Mouse (Mus musculus) kidney, embryonic 15.5 days (tissue): Measurements from ENCODE around the gene Cacna2d2. TPM values are rescaled to one million over a fixed set of nuclear protein-coding genes. Genes with fewer than 3 reads are reported as not detected.

Experiments used
- ATAC-seq: fragments of 200-750 bp; cut with Nextera tagmentation; replicated peaks from 2 replicates; pipeline ENCODE4 v1.8.0; 2017; ENCODE audit warnings: moderate TSS enrichment; ENCODE audit not compliant: low FRiP score
- H3K27ac ChIP-seq: fragments of 300-500 bp; sonication (generic); 2 replicates; pipeline ENCODE4 v1.5.1; 2015; ENCODE audit warnings: mild to moderate bottlenecking, inconsistent platforms
- H3K27me3 ChIP-seq: fragments of 300-500 bp; sonication (generic); 2 replicates; pipeline ENCODE4 v1.6.1; 2015; ENCODE audit warnings: inconsistent platforms
- H3K36me3 ChIP-seq: fragments of 300-500 bp; sonication (generic); 2 replicates; pipeline ENCODE4 v1.6.1; 2015; ENCODE audit warnings: inconsistent platforms
- H3K4me1 ChIP-seq: fragments of 300-500 bp; sonication (generic); 2 replicates; pipeline ENCODE4 v1.6.1; 2015; ENCODE audit warnings: inconsistent platforms
- H3K4me2 ChIP-seq: fragments of 300-500 bp; sonication (generic); 2 replicates; pipeline ENCODE4 v1.6.1; 2015; ENCODE audit warnings: moderate library complexity, mild to moderate bottlenecking, inconsistent platforms
- H3K4me3 ChIP-seq: fragments of 300-500 bp; sonication (generic); replicated peaks from 2 replicates; pipeline ENCODE4 v1.5.1; 2015; ENCODE audit warnings: mild to moderate bottlenecking, inconsistent platforms
- H3K9ac ChIP-seq: fragments of 300-500 bp; sonication (generic); 2 replicates; pipeline ENCODE4 v1.6.1; 2015; ENCODE audit warnings: mild to moderate bottlenecking, inconsistent platforms
- H3K9me3 ChIP-seq: fragments of 300-500 bp; sonication (generic); replicated peaks from 2 replicates; pipeline ENCODE4 v1.6.1; 2016; ENCODE audit warnings: inconsistent platforms
- WGBS: fragments of 180-500 bp; shearing (Covaris S2); methylation state at CpG from one replicate; pipeline ENCODE4 v1.1.7; 2015; ENCODE audit warnings: mixed read lengths; 5-methylcytosine and 5-hydroxymethylcytosine counted together
- polyA plus RNA-seq: library from polyadenylated mRNA; unstranded; fragments of >200 nt; fragmentation: Nextera tagmentation; extraction: Ambion mirVana; gene quantifications from 2 replicates; pipeline ENCODE4 v1.2.1, GENCODE M21; 2015

Gene Cacna2d2
- polyA plus RNA-seq, 1 experiment from 2014 or later = 0.93 TPM

DNA sequence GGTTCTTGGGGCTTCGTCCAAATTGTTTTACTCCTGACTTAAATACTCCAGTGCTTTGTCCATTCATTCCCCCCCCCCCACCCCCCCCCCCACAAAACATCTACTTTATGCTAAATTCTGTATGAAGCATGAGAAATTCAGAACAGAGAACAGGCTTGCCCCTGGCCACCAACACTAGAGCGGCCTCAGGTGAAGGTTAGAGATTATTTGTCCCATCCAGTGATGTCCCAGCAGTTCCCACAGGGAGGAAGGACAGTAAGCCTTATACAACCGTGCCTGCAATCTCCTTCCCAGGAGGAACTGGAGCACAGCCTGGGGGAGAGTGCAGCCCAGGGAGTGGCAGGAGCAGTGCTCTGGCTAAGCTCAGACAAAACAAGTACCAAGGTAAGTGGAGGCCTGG lies 179.2 kb downstream of the Cacna2d2 start, which contains the start of gene Naa80:
Gene Naa80 (plus strand): TSS at position 301 of the 400 bp plus-strand sequence.
- H3K9me3 ChIP-seq = no peaks in the 10 kb centered on the region
- H3K27me3 ChIP-seq = no peaks in the 10 kb centered on the region
- H3K9ac ChIP-seq = no peak within 1 kb of the TSS
- peak within 1 kb of the TSS; percentile 96 for H3K27ac ChIP-seq
- H3K36me3 ChIP-seq = peaks cover 22% of the 10 kb centered on the region
- 80% methylated on average over 3 of the region's 3 CpGs for WGBS
- peak within 1 kb of the TSS; percentile 71; the same call in 1 of the 2 replicates for H3K4me3 ChIP-seq
- peaks cover 55% of the 10 kb centered on the region for H3K4me1 ChIP-seq
- no peak for ATAC-seq
- H3K4me2 ChIP-seq = peak within 1 kb of the TSS; percentile 93; the same call in 1 of the 2 replicates

Other genes with a start within 250 kb of the Cacna2d2 start
- gene Dock3, start 167.7 kb upstream of the Cacna2d2 start, polyA plus RNA-seq = 0.35 and 1.1 TPM in 2 replicates
- 7.8 and 8.3 TPM in 2 replicates for gene Mapkapk3, start 109.7 kb upstream of the Cacna2d2 start, polyA plus RNA-seq
- gene Cish, start 103.6 kb upstream of the Cacna2d2 start, polyA plus RNA-seq = 11.1 and 14.1 TPM in 2 replicates
- gene Hemk1, start 61.3 kb upstream of the Cacna2d2 start, polyA plus RNA-seq = 10.9 and 11.8 TPM in 2 replicates
- 0.81 and 0.90 TPM in 2 replicates for gene 6430571L13Rik, start 59.0 kb upstream of the Cacna2d2 start, polyA plus RNA-seq
- gene Tmem115, start 134.3 kb downstream of the Cacna2d2 start, polyA plus RNA-seq = 45.0 and 49.4 TPM in 2 replicates
- gene Cyb561d2, start 142.6 kb downstream of the Cacna2d2 start, polyA plus RNA-seq = 31.5 and 33.9 TPM in 2 replicates
- 44.4 and 46.8 TPM in 2 replicates for gene Nprl2, start 142.6 kb downstream of the Cacna2d2 start, polyA plus RNA-seq
- gene Zmynd10, start 147.7 kb downstream of the Cacna2d2 start, polyA plus RNA-seq = 1.2 and 2.9 TPM in 2 replicates
- gene Rassf1, start 151.9 kb downstream of the Cacna2d2 start, polyA plus RNA-seq = 61.7 and 63.4 TPM in 2 replicates
- 46.5 and 46.8 TPM in 2 replicates for gene Tusc2, start 163.6 kb downstream of the Cacna2d2 start, polyA plus RNA-seq
- gene Hyal2, start 168.3 kb downstream of the Cacna2d2 start, polyA plus RNA-seq = 111 and 117 TPM in 2 replicates
- gene Hyal1, start 177.3 kb downstream of the Cacna2d2 start, polyA plus RNA-seq = 8.6 and 10.5 TPM in 2 replicates
- gene Naa80, start 179.3 kb downstream of the Cacna2d2 start, polyA plus RNA-seq = 16.0 and 19.3 TPM in 2 replicates
- 1.3 TPM in 2 replicates for gene Hyal3, start 181.2 kb downstream of the Cacna2d2 start, polyA plus RNA-seq
- gene Ifrd2, start 188.0 kb downstream of the Cacna2d2 start, polyA plus RNA-seq = 47.8 and 55.8 TPM in 2 replicates
- 21.1 and 22.5 TPM in 2 replicates for gene Sema3b, start 209.6 kb downstream of the Cacna2d2 start, polyA plus RNA-seq
- 403 and 424 TPM in 2 replicates for gene Gnai2, start 235.8 kb downstream of the Cacna2d2 start, polyA plus RNA-seq